Mouse (Mus musculus) left cerebral cortex, postnatal 4 days (tissue): ENCODE results near the gene Flt3l. TPM values are rescaled to one million over a fixed set of nuclear protein-coding genes. Genes with fewer than 3 reads are reported as not detected.
A peak's percentile ranks its signal among the peaks of the same experiment; 100 is the strongest.

Experiments used
- DNase-seq: peaks from one replicate; pipeline ENCODE4 v3.0.0-alpha.2; 2022
- intact Hi-C: fragments of 180-260 bp; cut with DNase I; formaldehyde crosslinking; loops from one replicate; pipeline ENCODE4 v1.15.1; 2025
- total RNA-seq, 2 experiments: library from RNA; stranded (reverse); gene quantifications; 2 replicates each; pipeline ENCODE4 v1.2.3; 2021

Flt3l gene
- total RNA-seq, 2 experiments from 2014 or later, result 2.8 to 3.0 TPM

- intact Hi-C loops, result no loop called here
- no peak for DNase-seq
These were observed 11.0 kb upstream of the Flt3l start for GRCm38 (mm10) chr7:45147267-45147666.

GRCm38 (mm10) chr7:45145460-45145859 is 9.2 kb upstream of the Flt3l start:
- DNase-seq, result no peak
- intact Hi-C loops, result no loop called here

- no peak for DNase-seq
- intact Hi-C loops, result no loop called here
These were observed 8.3 kb upstream of the Flt3l start for GRCm38 (mm10) chr7:45144368-45145174.

GRCm38 (mm10) chr7:45141914-45142313 is 5.7 kb upstream of the Flt3l start:
- no peak for DNase-seq
- intact Hi-C loops, result no loop called here

GRCm38 (mm10) chr7:45141319-45141718 is 5.1 kb upstream of the Flt3l start:
- DNase-seq, result no peak
- intact Hi-C loops, result no loop called here

- peak; percentile 69 for DNase-seq
- intact Hi-C loops, result no loop called here
These were observed 3.9 kb upstream of the Flt3l start for GRCm38 (mm10) chr7:45139904-45140723.

GRCm38 (mm10) chr7:45138403-45138802 is 2.2 kb upstream of the Flt3l start:
- intact Hi-C loops, result no loop called here
- no peak for DNase-seq

- intact Hi-C loops, result no loop called here
- no peak for DNase-seq
These were observed 1.2 kb upstream of the Flt3l start for GRCm38 (mm10) chr7:45137171-45138006.

- no peak for DNase-seq
These were observed 862 bp downstream of the Flt3l start for GRCm38 (mm10) chr7:45135370-45135769.

GRCm38 (mm10) chr7:45134544-45135026 is 1.6 kb downstream of the Flt3l start:
- DNase-seq, result no peak
- intact Hi-C loops, result no loop called here

More at GRCm38 (mm10) chr7:45135370-45135769, 862 bp downstream of the Flt3l start:
- intact Hi-C loops, result no loop called here

GRCm38 (mm10) chr7:45133446-45134159 is 2.6 kb downstream of the Flt3l start:
- intact Hi-C loops, result no loop called here
- no peak for DNase-seq

GRCm38 (mm10) chr7:45131850-45132249 is 4.4 kb downstream of the Flt3l start:
- intact Hi-C loops, result no loop called here
- no peak for DNase-seq

- DNase-seq, result no peak
- intact Hi-C loops, result no loop called here
These were observed 6.3 kb downstream of the Flt3l start for GRCm38 (mm10) chr7:45129776-45130512.

- intact Hi-C loops, result no loop called here
- DNase-seq, result no peak
These were observed 6.9 kb downstream of the Flt3l start for GRCm38 (mm10) chr7:45129318-45129717.

- DNase-seq, result peak; percentile 99
- intact Hi-C loops, result no loop called here
These were observed 7.5 kb downstream of the Flt3l start, which contains the start of gene Rpl13a for GRCm38 (mm10) chr7:45128624-45129246. TSS of gene Rpl13a (minus strand) at chr7:45128761.

GRCm38 (mm10) chr7:45127700-45128224 is 8.5 kb downstream of the Flt3l start:
- intact Hi-C loops, result no loop called here
- DNase-seq, result no peak

GRCm38 (mm10) chr7:45126844-45127699 is 9.2 kb downstream of the Flt3l start:
- intact Hi-C loops, result no loop called here
- no peak for DNase-seq
